Mouse (Mus musculus) lung, adult 2 months (tissue): ENCODE measurements around the gene Gas2. TPM values are rescaled to one million over a fixed set of nuclear protein-coding genes. Genes with fewer than 3 reads are reported as not detected.

ENCODE experiments used
- DNase-seq: peaks from one replicate; pipeline ENCODE4 v3.0.0; 2022
- H3K4me1 ChIP-seq: fragments of 200-500 bp; 2 replicates; pipeline ENCODE4 v1.6.1; 2011; ENCODE audit warnings: low read length; ENCODE audit not compliant: control insufficient read depth, insufficient read depth
- H3K4me3 ChIP-seq: fragments of 200-500 bp; replicated peaks from 2 replicates; pipeline ENCODE3; 2011; ENCODE audit warnings: low read depth, mild to moderate bottlenecking, control low read depth, low read length; ENCODE audit errors: extremely low read depth
- CTCF ChIP-seq: fragments of 200-500 bp; IDR thresholded peaks from 2 replicates; pipeline ENCODE4 v1.5.1; 2011; ENCODE audit warnings: mild to moderate bottlenecking, low read length, control low read depth; ENCODE audit not compliant: insufficient read depth
- POLR2A ChIP-seq: fragments of 200-500 bp; IDR thresholded peaks from 2 replicates; pipeline ENCODE4 v1.6.1; 2011; ENCODE audit warnings: low read depth, mild to moderate bottlenecking, control low read depth, low read length, borderline replicate concordance; ENCODE audit errors: extremely low read depth
- WGBS: fragments of 180-500 bp; shearing (Covaris S2); methylation state at CpG from one replicate; pipeline ENCODE4 v1.1.7; 2018; 5-methylcytosine and 5-hydroxymethylcytosine counted together
- polyA plus RNA-seq: library from polyadenylated mRNA; depleted of rRNA; stranded (reverse); fragments of >200 nt; gene quantifications from 2 replicates; pipeline ENCODE4 v1.2.3, GENCODE M21; 2012

The Gas2 gene
- polyA plus RNA-seq, 1 experiment, result 1.5 TPM

- H3K4me3 ChIP-seq, result no peak overlapping the region
- TF ChIP-seq CTCF, result no peak
- 19% methylated on average over 1 of the region's 1 CpGs for WGBS
- DNase-seq, result no peak
- no peaks in the 10 kb centered on the region for H3K4me1 ChIP-seq
Measured at GRCm38 (mm10) chr7:51982303-51982702, 120.5 kb downstream of the Gas2 start.

GRCm38 (mm10) chr7:51985763-51986162, 123.9 kb downstream of the Gas2 start:
- Histone ChIP-seq H3K4me1 (no peaks in the 10 kb centered on the region), H3K4me3 (no peak overlapping the region)
- TF ChIP-seq CTCF, result no peak
- TF ChIP-seq POLR2A, result no peak
- no peak for DNase-seq
- 71% methylated on average over 6 of the region's 6 CpGs for WGBS

GRCm38 (mm10) chr7:51986909-51987308, 125.1 kb downstream of the Gas2 start:
- TF ChIP-seq CTCF (no peak), POLR2A (no peak)
- 42% methylated on average over 6 of the region's 6 CpGs for WGBS
- H3K4me1 ChIP-seq, result no peaks in the 10 kb centered on the region
- no peak overlapping the region for H3K4me3 ChIP-seq
- DNase-seq, result no peak

GRCm38 (mm10) chr7:51991020-51991419, 129.2 kb downstream of the Gas2 start:
- TF ChIP-seq CTCF (no peak), POLR2A (no peak)
- 69% methylated on average over 3 of the region's 3 CpGs for WGBS
- Histone ChIP-seq H3K4me1 (no peaks in the 10 kb centered on the region), H3K4me3 (no peak overlapping the region)
- no peak for DNase-seq

GRCm38 (mm10) chr7:52005511-52006295, 143.9 kb downstream of the Gas2 start, which contains the start of gene Svip:
Svip (minus strand) TSS chr7:52006018.
- Histone ChIP-seq H3K4me1 (no peaks in the 10 kb centered on the region), H3K4me3 (peak within 1 kb of the TSS; percentile 58)
- peak; percentile 88 for DNase-seq
- WGBS, result under 1% methylated on average over 45 of the region's 47 CpGs
- no peak for TF ChIP-seq CTCF
- TF ChIP-seq POLR2A, result peak; percentile 5; the same call in 1 of the 2 replicates

GRCm38 (mm10) chr7:52006296-52006630, 144.4 kb downstream of the Gas2 start:
- H3K4me1 ChIP-seq, result no peaks in the 10 kb centered on the region
- TF ChIP-seq POLR2A, result no peak
- no peak for TF ChIP-seq CTCF
- H3K4me3 ChIP-seq, result peak overlapping the region; percentile 58
- 2% methylated on average over 9 of the region's 9 CpGs for WGBS
- DNase-seq, result no peak

GRCm38 (mm10) chr7:52007138-52007537, 145.3 kb downstream of the Gas2 start:
- TF ChIP-seq CTCF, result no peak
- no peak for TF ChIP-seq POLR2A
- Histone ChIP-seq H3K4me3 (no peak overlapping the region), H3K4me1 (no peaks in the 10 kb centered on the region)
- 68% methylated on average over 2 of the region's 2 CpGs for WGBS
- DNase-seq, result no peak

- H3K4me1 ChIP-seq, result no peaks in the 10 kb centered on the region
- DNase-seq, result no peak
- no peak overlapping the region for H3K4me3 ChIP-seq
- TF ChIP-seq POLR2A, result no peak
- no peak for TF ChIP-seq CTCF
- WGBS, result 70% methylated on average over 7 of the region's 7 CpGs
Measured at GRCm38 (mm10) chr7:52013457-52013856, 151.6 kb downstream of the Gas2 start.

GRCm38 (mm10) chr7:52015180-52015579, 153.4 kb downstream of the Gas2 start:
- TF ChIP-seq CTCF, result no peak
- H3K4me1 ChIP-seq, result no peaks in the 10 kb centered on the region
- no peak for DNase-seq
- WGBS, result 86% methylated on average over 1 of the region's 1 CpGs
- H3K4me3 ChIP-seq, result no peak overlapping the region

GRCm38 (mm10) chr7:52015628-52016027, 153.8 kb downstream of the Gas2 start, which contains the start of gene 1700015G11Rik:
1700015G11Rik (minus strand) TSS chr7:52015728.
- DNase-seq, result no peak
- WGBS, result 74% methylated on average over 3 of the region's 3 CpGs
- no peak within 1 kb of the TSS for H3K4me3 ChIP-seq
- H3K4me1 ChIP-seq, result no peaks in the 10 kb centered on the region
- TF ChIP-seq POLR2A (no peak), CTCF (no peak)
